Mouse (Mus musculus) monocyte, adult 2 months (primary cell): ENCODE measurements around the gene Mgat4b.

ENCODE experiments used
- DNase-seq, 2 experiments: peaks; one replicate each; pipeline ENCODE4 v3.0.0; 2022; ENCODE audit warnings: low spot score in 2 of 2, low read depth in 1 of 2

Gene Mgat4b

DNA sequence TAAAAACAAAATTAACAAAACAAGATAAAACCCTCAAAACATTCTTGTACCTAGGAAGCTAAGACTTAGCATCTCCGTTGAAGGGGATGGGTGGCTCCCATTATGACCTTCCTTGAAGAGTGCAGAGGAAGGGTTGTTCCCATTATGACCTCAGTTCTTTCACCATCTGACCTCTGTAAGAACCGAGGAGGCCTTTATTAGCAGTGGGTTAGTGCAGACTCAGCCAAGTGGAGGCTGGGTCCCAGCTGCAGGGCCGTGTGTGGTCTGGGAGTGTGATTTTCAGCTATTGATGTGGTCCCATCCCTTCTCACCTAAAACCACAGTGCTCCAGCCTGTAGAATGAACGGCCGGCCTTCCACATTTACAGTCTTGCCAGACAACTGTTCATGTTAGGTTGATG lies 34.6 kb downstream of the Mgat4b start:
- peak in 1 of 2 experiments; percentile 21 for DNase-seq

DNA sequence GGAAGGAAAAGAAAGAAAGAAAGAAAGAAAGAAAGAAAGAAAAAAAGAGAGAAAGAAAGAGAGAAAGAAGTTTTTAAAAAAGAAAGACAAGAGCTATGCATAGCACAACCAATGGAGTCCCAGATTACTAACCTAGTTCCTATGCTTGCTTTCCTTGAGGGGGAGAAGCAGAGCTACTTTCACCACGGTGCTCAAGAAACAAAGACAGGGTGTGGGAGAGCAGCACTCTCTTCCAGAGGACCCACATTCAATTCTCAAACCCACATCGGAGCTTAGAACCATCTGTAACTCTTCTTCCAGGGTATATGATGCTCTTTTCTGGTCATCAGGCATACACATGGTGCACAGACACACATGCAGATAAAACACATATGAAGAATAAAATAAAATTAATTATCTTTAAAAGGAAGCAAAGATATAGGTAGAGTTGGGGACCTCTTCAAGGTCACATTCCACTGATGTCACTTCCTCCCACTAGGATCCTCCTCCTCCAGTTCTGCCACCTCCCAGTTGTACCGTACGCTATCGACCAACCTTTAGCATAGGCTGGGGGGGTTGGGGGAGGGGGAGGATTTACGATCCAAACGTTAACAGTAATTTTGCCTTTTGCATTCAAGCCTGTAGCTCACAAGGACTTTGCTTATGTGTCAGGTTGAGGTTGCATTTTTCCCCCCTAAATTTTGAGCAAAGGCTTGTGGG lies 37.9 kb downstream of the Mgat4b start:
- DNase-seq = no peak

DNA sequence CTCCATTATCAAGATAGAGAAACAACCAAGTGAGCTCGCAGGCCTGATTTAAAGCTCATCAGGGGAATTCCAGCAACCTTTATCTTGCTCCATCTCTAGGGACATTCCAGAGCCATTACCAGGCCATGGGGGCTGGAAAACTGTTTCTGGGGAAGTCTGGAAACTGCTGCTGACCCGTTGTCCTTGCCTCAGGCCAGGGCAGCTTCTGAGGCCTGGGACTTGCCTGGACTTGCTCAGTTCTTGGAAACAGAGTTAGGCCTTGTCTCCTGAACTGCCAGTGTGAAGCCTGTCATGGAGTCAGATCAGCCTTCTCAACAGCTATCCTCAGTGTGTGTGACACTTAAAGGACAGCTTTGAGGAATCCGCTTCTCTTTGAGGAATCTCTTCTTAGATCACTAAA lies 41.5 kb downstream of the Mgat4b start:
- no peak for DNase-seq

DNA sequence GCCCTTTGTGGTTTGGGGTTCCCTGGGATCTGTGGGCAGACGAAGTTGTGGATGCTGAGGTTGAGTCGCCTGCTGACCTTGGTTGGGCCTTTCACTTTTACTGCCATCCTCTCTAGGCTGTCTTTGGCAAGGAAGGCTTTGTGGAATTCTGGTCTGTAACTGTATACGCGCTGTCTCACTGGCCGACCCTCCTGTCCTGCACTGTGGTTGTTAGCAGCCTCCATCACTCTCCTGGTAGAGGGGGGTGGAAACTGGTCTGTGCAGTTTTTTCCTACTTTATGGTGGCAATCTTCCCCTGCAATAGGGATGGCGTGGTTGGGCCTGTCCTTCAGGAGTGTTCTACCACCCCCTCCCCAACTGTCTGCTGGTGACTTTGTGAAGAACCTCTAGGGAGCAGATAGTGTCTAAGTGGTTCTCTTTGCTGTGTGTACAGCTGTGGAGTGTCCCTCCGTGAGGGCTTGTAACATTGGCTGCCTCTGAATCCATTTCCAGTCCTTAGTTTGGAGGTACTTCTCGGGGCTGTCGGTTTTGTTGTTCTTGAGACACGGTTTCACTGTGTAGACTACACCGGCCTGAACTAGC lies 42.1 kb downstream of the Mgat4b start:
- no peak for DNase-seq

DNA sequence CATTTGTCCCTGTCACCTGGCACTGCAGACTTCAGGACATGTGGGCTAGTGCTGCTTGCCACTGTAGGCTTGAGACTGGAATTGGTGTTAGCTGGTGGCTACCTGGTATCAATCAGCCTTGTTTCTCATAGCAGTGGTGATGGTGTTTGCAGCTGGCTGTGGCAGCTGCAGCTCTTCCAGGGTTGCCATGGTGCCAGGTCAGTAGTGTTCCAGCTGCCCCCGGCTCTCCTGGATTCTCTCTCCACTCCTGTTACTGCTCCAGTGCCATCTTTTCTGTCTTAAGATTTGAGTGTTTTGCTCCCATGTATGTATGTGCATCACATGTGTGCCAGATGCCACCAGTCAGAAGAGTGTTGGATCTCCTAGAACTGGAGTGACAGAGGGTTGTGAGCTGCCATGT lies 42.7 kb downstream of the Mgat4b start:
- no peak for DNase-seq

DNA sequence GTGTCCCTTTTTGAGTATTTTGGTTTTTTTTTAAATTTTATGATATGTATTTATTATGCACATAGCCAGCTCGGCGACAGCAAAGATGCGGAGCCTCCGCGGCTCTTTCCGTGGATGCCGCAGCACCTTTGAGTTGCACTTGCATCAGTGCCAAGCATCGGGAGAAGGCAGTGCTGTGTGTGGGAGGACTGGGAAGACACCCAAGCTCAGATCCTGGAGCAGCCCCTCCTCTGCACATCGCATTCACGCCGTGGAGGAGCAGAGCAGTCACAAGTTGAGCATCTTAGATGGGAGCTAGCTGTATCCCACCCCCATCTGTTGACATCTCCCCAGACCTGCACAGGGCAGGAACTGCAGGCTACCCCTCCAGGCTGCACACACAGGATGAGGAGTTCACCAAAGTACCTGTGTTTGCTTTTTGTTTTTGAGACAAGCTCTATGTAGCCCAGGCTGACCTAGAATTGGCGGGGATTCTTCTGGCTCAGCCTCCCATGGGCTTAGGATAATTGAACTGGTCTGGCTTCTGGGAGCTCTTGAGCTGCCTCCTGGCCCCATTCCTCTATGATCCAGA lies 43.4 kb downstream of the Mgat4b start:
- no peak for DNase-seq

DNA sequence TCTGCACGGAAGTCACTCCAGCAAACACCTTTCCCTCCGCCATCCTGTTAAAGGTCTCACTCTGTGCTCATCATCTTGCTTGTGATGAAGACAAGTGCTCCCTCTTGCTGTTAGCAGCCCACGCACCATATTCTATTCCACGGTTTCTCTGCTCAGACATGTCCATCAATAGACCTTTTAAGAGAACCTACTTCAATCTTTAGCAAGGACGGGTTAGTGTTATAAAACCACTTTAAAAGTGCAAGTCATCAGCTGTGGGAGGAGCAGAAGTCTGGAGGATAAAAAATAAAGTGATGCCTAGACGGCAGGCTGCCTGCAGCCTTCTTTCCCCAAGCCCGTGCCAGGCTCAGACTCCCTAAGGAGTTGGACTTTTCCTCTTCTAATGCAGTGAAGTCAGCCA lies 45.9 kb downstream of the Mgat4b start:
- DNase-seq = no peak

DNA sequence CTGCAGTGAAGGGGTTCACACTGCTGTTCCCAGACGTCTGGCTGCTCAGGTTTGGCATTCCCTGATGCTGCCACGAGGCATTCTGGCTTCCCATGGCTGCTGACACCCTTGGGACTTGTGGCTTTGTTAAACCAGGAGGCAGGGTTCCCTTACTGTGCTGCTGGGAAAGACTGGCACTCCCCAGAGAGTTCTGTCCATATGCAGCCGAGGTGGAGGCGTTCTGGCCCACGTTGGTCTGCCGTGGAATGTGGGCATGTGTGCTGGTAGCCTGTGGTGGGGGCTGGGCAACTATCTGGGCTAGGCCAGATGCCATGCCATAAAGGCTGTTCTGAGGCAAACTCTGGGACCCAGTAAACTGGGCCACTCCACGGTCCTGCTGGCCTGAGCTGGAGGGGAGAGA lies 47.6 kb downstream of the Mgat4b start:
- DNase-seq = no peak

DNA sequence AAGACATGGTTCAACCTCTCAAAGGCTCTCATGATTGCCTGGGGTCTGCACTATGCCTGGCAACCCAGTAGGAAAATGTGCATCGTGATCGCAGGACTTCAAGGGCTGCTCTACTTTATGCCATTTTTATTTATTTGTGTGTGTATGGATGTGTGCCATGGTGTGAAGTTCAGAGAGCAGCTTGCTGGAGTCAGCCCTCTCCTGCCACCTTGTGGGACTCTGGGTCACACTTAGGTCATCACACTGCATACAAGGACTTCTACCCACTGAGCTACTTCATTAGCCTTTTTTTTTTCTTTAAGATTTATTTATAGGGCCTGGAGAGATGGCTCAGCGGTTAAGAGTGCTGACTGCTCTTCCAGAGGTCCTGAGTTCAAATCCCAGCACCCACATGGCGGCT lies 51.3 kb downstream of the Mgat4b start:
- DNase-seq = no peak

DNA sequence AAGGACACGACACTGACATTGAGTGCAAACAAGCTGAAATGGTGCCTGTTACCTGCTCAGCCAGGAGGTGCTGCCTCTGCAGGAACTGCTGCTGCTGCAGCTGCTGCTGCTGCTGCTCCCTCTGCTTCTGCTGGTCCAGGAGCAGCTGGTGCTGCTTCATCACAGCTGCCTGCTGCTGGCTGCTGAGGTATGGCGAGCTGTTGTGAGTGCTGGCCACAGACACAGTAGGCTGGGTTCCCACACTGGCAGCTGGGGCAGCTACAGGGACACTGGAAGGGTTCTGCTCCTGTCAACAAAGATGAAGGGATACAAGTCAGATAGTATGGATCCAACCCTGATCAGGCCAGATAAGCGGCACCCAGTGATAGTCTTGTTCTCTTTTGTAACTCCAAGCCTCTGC lies 52.5 kb downstream of the Mgat4b start:
- DNase-seq = no peak

DNA sequence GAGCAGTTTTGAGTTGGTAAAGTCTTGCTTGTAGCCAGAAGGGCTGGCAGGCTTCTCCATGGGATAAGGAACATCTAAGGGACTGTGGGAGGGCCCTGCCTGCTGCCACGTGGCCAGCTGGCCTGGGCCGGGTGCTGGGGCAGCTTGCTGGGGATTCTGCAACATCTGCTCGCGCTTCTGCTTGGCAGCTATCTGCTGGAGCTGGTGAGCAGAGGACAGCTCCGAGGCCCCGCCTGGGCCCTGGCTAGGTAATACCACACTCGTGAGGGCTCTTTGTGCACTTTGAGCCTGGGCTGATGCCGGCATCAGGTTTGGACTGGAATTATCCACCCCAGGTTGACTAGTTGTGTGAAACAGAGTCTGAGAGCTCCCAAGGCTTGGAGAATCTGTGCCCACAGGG lies 55.2 kb downstream of the Mgat4b start:
- no peak for DNase-seq

DNA sequence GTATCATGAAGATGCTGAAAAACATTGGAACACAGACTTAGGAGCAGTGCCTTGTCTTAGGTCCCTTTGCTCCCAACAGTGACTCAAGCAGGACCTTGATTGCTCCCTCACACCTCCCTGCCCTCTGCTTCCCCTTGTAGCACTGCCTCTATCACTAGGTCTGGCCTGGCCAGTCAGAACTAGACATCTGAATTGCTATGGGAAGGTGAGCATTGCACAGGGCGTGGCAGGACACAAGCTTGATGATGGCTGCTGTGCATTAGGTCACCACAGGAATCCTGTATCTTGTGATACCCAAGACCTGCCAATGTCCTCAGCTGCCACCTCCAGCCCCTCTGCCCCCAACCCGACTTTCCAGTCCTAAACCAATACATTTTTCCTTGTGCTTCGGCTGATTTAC lies 56.3 kb downstream of the Mgat4b start:
- DNase-seq = no peak

DNA sequence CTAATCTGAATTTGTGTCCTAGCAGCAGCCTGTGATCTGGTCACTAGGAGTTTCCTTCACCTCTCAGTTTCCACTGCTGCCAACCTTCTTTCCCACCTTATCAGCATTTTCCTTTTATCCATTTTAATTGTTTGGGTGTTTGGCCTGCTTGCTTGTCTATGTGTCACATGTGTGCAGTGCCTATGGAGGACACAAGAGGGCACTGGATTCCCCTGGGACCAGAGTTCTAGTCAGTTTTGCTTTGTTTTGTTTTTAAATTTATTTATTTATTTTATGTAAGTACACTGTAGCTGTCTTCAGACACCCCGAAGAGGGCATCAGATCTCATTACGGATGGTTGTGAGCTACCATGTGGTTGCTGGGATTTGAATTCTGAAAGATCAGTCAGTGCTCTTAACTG lies 58.5 kb downstream of the Mgat4b start:
- DNase-seq = no peak

DNA sequence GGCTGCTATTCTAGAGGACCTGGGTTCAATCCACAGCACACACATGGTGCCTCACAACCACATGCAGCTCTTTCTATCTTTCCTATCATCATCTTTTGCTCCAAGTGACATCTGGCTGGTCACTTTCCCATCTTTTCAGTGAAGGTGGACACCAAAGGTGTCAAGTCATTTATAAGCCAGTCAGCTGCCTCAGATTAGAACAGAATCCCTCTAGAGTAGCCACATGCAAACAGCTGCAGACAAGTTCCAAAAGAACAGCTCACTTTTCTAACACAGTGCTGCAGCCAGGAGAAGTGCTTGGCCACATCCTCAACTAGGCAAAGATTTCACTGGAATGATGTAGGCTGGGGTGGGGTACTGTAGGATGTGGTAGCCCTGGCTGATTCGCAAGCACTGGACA lies 59.2 kb downstream of the Mgat4b start:
- no peak for DNase-seq

DNA sequence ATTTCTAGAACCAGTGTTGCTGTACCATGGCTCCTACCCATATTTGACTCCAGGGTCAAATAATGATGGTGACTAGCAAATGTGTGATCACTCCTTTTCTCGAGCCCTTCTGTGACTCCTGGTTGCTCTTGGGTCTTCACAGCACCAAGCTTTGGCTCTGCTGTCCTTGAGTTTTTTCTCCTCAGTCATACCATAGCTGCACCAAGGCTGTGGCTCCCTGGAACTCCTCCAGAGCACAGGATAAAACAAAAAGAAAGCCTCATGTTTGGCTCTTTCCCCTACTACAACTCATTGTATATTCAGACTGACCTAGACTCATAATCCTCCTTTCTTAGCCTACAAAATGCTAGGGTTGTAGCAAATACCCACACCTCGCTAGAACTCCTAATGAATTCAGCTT lies 62.1 kb downstream of the Mgat4b start:
- DNase-seq = no peak

DNA sequence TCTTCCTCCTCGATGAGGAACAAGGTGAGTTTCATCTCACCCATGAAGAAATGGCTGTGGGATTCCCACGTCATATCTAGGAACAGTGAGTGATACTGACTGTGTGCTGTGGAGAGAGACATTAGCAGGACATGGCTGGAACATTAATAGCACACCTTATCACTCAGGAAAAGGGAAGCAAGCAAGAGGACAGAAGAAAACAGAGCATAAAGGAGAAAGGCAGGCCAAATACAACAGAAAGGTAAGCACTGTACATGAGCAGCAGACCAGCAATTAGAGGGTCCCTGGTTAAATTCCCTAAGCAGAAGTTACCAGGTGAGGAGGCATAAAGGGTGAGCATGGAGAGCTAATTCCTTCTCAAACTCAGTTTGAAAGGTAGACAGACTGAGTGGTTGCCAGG lies 64.4 kb downstream of the Mgat4b start:
- DNase-seq = no peak

DNA sequence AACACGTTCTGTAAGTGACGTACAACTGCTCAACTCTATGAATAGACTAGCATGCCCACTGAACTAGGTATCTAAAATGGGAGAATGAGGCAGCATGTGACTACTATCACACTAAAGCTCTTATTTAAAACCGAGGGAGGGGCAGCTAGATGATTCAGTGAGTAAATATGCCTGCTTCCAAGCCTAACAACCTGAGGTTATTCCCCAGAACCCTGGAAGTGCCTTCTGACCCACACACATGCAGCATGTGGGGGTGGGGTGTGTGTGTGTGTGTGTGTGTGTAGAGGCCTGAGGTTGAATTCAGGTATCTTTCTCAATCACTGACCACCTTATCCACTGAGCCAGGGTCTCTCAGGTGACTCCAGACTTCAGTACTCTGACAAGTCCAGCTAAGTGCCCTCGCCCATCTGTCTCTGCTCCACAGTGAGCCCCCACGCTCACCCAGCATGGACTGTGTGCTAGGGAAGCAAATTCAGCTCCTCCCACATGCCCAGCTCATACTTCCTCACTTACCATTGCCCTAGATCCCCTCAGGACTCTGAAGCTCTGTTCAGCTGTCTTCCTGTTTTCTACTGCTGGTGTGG lies 65.0 kb downstream of the Mgat4b start:
- DNase-seq = peak in 1 of 2 experiments; percentile 30

DNA sequence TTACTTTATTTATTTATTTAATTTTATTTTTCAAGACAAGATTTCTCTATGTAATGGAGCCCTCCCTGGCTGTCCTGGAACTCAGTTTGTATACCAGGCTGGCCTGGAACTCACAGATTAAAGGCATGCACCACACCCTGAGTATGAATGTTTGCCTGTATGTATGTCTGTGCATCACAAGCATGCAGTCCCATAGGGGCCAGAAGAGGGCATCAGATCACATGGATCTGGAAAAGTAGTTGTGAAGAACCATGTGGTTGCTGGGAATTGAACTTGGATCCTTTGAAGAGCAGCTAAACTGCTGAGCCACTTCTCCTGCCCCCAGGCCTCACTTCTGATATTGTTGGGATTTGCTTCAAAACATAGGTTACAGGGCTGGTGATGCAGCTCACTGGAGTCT lies 66.3 kb downstream of the Mgat4b start:
- DNase-seq = no peak

DNA sequence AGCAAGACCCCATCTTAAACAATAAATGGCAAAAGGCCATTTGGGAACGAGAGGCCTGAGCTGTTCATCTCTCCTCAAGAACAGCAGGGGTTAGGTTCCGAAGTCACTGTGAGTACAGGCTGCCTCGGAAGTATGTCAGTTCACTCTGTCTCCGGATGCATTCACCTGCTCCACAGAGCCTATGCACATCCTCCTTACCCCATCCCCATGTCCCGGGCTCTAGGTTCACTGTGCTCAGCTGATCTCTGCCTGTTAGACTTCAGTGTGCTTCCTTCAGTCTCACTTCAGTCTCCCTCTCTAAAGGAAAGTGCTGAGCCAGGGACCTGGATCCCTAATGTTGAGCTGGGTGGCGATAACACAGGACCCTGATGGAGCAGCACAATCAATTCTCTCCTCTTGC lies 67.0 kb downstream of the Mgat4b start:
- DNase-seq = no peak

DNA sequence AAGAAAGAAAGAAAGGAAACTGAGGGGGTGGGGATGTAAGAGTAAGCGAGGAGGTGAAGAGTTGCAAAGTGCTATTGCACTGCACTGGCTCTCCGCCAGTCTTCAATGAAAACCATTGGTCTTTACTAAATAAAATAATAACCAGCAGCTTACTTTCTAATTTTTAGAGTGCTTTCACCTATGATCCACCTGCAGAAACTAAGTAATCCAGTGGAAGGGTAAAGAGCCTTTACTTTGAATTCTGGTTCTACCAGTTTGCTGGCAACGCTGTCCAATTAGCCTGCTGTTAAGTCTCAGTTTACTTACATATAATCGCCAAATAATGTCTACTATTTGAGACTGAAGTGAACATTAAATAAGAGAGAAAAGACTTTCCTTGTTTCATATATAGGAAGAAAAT lies 68.3 kb downstream of the Mgat4b start:
- no peak for DNase-seq

DNA sequence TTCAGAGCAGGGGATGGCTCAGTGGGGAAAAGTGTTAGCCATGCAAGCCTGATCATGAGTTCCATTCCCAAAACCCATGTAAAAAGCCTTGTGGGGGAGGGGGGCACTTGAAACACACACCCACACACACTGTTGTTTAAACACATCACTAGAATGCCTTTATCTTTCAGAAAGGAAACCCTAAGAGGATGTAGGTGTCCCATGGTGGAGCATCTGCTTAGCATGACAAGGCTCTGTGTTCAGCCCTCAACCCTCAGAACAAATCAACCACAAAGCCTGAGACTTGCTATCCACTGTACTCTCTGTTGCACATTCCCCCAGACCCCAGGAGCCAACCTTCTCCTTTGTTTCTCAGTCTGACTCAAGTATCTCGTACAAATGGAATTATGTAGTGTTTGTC lies 69.4 kb downstream of the Mgat4b start:
- no peak for DNase-seq
